Mouse (Mus musculus): ENCODE measurements around the gene Ccdc157. TPM values are rescaled to one million over a fixed set of nuclear protein-coding genes. Genes with fewer than 3 reads are reported as not detected.
A peak's percentile ranks its signal among the peaks of the same experiment; 100 is the strongest.
"Not testable (repeated sequence)": the region's sequence is repeated elsewhere in the genome, so short reads cannot be mapped to it uniquely, and the experiment has no call there.

Ccdc157 gene
- total RNA-seq, 2 experiments from 2014 or later: 1.8 to 1.9 TPM

DNA sequence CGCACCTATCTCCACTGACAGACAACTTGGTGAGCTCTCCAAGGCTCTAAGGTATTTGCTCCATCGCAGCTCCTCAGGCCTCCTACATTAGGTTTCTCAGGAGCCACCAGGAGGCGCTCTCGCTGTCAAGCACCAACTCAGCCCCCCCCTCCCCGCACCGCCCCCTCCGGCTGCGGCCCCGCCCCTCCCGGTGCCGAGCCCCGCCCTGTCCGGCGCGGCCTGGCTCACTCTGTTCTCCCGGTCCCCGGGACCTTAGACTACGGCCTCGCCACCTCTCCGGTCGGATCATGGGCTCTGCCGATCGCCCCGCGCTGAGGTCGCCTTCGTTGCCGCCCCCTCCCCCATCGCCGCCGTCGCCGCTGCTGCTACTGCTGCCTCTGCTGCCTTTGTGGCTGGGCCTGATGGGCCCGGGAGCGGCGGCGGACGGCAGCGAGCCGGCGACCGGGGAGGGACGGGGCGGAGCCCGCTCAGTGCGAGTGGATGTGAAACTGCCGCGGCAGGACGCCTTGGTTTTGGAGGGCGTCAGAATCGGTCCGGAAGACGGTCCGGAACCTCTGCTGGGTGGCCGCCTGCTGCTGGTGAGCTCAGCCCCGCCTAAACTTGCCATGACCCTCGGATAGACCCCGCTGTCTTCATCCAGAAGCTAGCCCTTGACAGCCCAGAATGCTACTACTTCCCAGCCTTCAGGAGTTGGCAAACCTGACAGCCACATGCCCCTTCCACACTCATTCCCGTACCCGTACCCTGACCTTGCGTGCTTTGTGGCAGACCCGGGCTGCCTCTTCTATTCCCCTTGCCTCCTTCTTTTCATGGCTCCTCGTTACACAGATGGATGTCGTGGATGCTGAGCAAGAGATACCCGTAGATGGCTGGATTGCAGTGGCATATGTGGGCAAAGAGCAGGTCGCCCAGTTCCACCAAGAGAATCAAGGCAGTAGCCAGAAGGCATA is 24.8 kb downstream of the Ccdc157 start, which contains the start of gene Rnf215:
Rnf215 (plus strand) TSS at position 217 of the 950 bp plus-strand sequence.
- DNase-seq (ENCODE audit: low spot score): peak; percentile 87

DNA sequence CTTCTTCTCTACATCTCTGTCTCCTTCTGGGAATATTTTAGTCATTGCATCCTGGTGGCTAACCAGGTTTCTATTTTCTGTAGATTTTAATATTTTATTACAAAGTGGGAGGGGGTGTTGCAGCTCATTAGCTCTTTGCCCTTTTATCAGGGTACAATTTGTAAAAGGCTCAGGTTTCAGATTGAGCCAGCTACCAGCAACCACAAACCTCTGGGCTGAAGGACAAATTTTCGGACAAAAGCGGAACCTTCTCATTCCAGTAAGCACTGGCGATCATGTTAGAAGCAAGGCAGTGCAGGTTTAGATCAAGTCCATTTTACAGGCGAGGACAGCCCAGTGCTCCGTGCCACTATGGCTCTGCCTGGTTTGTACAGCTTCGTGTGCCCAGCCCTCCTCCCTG is 25.7 kb downstream of the Ccdc157 start:
- no peak for DNase-seq (ENCODE audit: low spot score)

DNA sequence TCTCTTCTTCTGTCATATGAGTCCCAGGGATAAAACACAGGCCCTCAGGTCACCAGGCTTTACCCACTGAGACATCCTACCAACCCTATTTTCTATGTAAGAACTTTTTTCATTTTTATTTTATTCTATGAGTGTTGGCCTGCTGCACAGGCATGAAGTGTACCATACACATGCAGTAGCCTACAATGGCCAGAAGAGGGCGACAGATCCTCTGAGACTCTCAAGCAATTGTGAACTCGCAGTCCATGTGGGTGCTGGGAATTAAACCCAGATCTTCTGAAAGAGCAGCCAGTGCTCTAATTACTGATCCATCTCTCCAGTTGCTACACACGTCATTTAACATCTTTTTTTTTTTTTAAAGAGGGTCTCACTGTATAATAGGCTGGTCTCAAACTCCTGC is 26.6 kb downstream of the Ccdc157 start:
- DNase-seq (ENCODE audit: low spot score): no peak

DNA sequence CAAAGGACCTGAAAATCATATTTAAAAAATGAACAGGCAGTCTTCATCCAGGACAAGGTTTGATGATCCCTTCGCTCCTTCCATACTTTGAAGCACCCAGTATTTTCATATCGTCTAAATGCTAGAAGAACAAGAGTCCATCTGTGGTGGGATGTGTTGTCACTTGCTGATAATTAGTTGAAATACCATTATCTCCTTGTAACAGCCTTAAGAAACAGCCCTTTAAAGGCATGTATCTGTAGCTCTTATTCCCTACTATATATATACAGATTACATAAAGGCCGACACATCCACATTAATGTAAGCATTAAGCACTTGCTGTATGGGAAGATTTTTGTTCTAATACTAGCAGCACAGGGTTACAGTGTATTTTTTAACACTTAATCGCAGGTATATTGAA is 31.6 kb downstream of the Ccdc157 start:
- not testable (repeated sequence) for DNase-seq (ENCODE audit: low spot score)

DNA sequence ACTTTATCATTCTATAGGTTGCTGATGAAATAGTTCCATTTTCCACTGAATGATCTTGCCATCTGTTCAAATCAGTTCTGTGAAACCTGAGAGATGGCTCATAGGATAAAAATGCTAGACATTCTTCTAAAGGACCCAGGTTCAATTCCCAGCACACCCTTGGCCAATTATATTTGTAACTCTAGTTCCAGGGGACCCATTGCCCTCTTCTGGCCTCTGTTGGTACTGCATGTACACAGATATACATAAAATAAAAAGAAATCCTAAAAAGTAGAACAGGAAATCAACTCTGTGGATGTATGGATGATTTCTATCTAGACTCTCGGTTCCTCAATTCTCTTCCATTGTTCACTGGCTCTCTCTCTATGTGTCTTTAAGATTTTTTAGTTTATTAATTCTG is 33.0 kb downstream of the Ccdc157 start:
- no peak for DNase-seq (ENCODE audit: low spot score)

DNA sequence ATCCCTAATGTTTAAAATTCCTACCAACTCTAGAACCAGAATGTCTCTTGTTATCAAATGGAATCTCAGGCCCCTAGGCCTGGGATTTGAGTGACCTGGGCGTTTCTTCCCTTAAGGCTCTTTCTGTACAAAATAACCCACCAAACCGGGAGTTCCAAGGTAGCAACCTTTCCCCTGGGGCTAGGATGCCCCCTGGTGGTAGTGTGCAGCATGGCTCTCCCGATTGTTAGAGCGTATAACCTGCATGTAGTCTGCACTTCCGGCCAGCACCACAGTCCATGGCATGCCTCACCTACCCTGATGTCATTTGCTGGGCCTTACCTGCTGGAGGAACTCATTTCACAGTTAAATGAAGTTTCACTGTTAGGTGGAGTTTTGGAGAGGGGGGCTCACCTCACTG is 36.2 kb downstream of the Ccdc157 start:
- DNase-seq (ENCODE audit: low spot score): no peak

DNA sequence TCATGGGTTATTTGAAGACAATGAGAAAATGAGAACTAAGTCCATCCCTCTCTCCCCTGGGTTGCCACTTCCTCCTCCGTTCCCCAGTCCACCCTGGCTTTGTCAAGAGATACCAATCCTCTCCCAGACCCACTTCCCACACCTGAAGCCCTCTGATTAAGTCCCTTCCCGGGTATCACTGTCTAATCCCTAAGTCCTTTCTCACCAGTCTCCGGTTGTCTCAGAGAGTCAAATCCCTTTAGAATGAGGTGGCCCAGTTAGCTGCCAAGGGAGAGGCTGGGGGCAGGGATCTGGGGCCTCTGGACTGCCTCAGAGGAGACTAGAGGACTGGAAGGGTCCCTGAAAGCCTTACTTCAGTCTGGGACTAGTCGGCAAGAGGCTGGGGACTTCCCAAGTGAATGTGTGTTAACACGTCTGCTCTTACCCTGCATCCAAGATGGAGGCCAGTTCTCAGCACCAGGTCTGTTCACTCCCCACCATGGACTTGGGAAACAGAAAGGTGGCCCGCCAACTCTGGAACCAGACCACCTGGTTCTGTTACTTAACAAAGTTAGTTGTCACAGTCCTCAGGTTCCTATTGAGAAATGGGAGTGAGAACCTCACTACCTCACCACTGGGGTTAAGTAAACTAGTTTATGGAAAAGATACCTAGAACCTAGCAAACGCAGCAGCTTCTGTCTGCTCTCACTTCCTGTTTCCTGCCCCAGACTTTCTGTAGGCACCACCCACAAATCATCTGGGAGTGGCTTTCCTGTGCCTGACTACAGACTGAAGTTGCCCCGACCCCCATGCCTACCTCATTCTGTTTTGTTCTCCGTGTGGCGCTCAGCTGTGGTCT is 37.1 kb downstream of the Ccdc157 start, which contains the start of gene Sec14l2:
Sec14l2 (minus strand) TSS at position 674 of the 838 bp plus-strand sequence.
- DNase-seq (ENCODE audit: low spot score): no peak

DNA sequence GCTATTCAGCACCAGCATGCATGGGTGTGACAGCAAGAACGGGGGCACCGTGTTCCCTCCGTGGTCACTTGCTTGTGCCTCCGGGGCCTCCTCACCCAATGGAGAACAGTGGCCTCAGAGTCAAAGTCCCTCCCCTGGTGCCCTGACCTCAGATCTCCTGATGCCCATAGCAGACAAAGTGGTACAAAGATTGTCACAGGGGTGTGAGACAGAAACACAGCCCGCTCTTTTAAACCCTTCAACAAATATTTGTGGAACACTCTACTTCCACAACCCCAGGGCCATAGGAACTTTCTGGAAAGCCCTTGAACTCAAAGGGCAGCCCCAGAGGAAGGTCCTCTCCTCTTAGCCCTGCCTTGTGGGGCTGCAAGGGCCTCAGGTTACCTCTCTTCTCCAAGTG is 37.9 kb downstream of the Ccdc157 start:
- no peak for DNase-seq (ENCODE audit: low spot score)

DNA sequence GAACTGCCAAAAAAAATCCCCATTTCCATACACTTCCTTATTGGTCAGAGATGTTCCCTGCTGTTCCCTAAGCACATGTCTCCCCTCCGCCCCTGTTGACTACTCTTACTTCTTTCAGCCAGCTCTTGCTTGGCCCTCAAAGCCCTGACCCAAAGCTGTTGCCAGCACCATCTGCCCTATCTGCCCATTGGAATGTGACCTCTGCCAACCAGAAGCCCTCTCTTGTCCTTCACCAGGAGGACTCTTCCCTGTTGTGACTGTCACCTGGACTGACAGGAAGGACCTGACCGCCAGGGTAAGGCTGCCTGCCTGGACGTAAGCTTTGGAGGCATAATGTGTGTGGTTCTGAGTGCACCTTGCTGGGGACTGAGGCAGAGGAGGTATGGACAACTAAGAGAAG is 38.4 kb downstream of the Ccdc157 start:
- no peak for DNase-seq (ENCODE audit: low spot score)

DNA sequence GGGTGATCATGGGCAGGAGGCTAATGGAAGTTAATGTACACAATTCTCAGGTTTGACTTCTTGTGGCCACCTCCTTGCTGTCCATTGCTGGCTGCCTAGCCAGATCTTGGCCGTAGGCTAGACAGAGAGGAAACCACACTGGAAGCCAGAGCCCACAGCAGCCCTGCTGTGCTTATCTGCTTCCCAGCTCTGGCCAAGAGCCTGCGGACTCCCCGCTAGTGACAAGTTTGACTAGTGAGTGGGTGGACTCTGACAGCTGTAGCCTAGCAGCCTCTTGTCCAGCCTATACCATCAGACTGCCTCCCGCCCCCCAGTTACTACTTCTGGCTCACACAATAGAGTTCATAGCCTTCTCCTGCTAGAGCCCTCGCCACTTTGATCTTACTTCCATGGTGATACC is 40.5 kb downstream of the Ccdc157 start:
- no peak for DNase-seq (ENCODE audit: low spot score)

DNA sequence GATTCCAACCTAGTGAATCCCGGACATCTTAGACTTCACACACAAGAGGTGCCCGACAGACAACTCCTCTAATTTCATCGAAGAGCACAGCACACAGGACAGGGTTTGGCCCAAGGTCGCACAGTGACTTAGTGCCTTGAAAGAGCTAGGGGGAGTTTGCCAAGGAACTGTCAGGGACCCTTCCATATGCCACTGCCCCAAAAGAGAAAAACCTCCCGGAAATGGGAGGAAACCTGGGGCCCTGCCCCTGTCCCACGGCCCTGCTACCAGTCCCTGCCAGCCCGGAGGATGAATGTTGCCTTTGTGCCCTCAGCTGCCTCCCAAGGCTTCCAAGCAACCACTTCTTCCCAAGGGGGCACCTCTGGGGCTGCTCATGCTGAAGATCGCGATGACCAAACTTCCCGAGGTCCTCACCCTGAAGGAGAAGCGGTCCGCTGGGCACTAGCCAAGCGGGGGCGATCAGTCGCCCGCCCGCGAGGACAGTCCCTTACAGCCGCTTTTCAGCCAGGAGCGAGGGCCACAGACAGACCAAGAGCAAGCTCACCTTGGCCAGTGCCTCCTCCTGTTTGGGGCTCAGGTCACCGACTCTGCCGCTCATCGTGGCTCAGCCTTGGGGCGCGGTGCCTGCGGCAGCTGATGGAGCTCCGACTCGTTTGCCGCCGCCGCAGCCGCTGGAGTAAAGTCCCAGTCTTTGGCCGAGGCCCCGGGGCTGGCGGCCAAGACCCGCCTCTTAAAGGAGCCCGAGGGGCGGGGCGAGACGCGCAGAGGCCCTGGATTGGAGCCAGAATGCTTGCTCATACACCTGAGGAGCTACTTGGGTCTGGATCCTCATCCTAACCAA is 41.8 kb downstream of the Ccdc157 start:
- DNase-seq (ENCODE audit: low spot score): peak; percentile 33

DNA sequence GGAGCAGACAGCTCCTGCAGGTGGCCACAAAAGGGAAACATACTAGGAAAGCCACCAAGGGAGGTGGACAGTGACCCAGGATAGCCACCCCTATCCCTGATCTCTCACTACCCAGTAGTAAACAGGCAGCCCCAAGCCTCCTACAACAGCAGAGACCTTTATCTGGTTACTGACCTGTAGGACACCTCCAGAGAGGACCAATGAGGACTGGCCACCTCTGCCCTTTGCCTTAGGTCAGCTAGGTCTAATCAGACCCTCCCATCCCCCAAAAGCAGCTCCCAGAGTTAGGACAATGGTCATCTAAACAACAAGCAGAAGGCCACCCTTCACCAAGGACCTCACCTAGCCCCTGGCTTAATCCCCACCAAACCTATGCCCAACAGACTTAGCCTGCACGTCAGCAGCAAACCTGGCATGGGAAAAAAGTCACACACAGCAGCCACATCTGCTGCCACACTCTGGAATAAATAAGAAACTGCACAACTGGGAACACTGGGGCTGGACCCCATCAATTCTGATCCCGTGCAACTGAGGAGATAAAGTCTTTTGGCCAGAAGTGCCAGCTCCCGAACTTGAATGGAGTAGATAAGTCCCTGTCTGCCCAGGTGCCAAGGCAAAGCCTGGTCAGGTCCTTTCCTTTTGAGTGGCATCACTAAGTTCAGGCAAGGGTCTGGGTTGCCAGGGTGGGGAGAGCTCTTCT is 42.6 kb downstream of the Ccdc157 start:
- DNase-seq (ENCODE audit: low spot score): no peak

DNA sequence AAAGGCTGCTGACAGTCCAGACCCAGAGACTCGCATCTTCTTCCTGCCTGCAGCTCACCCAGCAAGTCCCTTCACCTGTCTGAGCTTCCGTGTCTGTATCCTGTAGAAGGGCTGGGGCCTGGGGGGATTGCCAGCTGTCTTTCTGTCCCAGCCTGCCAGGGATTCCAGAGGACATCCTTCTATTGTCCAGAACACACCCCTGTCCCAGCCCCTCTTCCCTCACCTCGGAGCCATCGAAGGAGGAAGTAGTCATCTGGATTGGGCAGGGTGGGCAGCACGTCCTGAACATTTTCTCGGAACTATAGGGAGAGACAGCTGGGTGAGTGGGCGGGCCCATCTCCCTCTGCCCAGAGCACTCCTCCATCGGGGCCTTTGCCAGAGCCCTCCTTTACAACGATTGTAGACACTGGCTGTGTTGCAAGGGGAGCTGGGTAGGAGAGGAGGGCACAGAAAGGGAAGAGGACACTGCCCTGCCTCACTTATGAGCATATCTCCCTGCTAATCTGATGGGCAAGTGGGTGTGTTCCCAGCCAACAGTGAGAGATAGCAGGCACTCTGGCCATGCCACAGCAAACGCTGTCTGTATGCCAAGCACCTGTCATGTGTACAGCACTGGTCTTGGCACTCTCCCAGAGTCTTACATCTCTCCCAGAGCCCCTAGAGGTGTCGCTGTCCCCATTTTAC is 43.5 kb downstream of the Ccdc157 start:
- no peak for DNase-seq (ENCODE audit: low spot score)

DNA sequence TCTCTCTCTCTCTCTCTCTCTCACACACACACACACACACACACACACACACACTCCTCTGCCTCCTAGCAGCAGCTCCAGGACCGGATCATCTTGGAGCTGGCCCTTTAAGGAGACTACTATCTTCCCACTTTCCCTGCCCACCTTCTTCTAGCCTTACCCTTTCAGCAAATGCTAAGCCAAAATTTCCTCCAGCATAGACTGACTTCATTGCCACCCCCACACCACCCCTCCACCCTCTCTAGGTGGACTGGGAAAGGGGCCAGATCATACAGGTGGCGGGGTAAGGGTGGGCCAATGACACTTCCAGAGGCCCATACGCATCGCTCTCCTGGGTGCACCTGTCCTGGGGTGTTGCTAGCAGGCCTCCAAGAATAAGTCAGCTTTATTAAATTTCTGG is 44.7 kb downstream of the Ccdc157 start:
- DNase-seq (ENCODE audit: low spot score): no peak

DNA sequence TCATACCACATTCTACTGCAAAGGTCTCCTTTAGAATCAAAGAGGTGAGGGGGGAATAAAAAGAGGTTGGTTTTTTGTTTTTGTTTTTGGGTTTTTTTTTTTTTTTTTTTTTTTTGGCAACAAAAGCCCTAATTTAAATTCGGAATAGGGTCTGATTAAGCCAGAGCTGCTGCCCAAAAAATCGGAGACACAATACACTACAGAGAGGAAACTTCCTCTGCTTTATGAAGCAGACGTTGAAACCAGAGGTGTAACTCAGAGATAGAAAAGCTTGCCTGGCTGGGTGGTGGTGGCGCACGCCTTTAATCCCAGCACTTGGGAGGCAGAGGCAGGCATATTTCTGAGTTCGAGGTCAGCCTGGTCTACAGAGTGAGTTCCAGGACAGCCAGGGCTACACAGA is 45.6 kb downstream of the Ccdc157 start:
- DNase-seq (ENCODE audit: low spot score): not testable (repeated sequence)

DNA sequence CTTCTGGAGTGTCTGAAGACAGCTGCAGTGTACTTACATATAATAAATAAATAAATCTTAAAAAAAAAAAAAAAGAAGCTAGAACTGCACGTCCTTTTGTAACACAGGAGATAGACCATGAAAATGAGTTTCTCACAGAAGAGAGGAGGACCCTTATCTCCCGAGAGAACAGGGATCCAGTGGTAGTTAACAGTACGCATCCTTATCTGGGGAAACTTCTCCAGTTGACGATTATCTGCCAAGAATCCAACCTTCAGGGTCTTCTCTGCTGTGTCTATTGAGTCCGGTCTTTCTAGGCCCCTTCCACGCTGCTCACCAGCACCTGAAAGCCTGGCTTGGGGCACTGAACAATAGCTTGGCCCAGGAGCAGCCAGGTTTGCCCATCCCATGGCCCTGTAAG is 46.1 kb downstream of the Ccdc157 start:
- no peak for DNase-seq (ENCODE audit: low spot score)

DNA sequence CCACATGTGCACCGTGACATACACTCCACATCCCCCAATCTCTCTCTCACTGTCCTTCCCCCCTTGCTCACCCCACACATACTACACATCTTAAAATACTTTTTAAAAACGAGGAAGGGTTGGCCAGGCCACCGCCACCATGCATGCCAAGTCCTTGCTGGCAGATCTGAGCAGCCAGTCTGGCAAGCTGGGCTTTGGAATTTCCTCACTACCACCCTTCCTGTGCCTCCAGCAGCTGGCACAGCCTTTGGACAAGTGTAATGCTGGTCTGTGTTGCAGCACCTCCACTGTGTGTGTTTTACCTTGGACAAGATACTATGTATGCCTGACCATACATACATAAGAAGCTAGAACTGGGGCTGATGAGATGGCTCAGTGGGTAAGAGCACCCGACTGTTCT is 46.6 kb downstream of the Ccdc157 start:
- no peak for DNase-seq (ENCODE audit: low spot score)

DNA sequence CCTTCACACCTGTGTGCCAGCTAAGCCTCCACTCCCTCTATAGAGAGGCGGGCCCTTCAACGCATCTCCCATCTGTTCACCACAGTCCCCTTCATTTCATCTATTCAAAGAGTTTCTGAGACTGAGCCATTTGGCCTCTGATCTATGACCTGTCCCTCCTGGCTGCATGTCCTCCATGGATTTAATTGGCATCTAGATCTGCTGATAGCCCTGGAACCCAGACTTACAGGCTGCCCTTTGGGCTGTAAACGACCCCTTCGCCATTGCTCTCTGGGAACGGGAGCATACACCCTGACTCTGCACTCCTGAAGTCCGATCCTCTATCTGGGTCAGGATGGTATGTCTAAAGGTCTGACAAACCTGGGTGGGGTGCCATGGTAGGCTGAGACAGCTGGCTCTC is 47.2 kb downstream of the Ccdc157 start:
- no peak for DNase-seq (ENCODE audit: low spot score)

DNA sequence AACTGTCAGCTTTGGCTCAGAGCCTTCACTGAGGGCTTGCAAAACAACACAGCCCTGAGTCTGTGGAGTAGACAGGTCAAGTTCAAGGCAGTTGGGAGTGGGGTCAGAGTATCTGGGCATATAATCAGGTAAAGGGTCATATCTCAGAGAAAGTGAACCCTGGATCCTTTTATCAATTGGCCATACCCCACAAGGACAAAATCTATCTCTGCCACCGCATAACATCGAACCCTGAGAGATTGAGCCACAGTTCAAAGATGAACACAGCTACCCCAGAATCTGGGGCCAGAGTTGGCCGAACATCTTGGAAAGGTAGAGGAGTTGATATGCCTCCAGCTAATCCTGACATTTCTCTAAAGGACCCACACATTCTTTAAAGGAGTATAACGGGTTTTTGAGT is 48.1 kb downstream of the Ccdc157 start:
- no peak for DNase-seq (ENCODE audit: low spot score)

DNA sequence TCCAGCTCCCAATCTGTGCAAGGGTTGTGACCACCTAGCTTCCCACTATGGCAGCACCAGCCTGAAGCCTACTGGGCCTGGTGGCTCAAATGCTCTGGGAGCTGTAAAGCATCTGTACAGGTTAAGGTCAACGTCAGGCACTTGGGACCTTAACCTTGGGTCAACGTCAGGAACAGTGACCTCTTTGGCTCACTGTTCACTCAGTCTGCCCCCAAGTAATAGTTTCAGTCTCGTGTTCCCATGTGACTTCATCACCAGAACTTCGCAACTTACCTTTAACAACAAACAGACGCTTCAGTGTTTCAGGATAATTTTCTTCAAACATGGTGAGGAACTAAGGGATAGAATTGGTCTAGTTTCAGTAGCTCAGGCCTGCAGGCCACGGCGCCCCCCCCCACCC is 51.4 kb downstream of the Ccdc157 start:
- DNase-seq (ENCODE audit: low spot score): no peak
